Mouse (Mus musculus) T-cell, adult 2 months (primary cell): Measurements from ENCODE around the gene Daam1.

Experiments used
- DNase-seq: peaks from one replicate; pipeline ENCODE4 v3.0.0; 2022; ENCODE audit warnings: low spot score

The Daam1 gene

GRCm38 (mm10) chr12:71898231-71898630, 67.4 kb downstream of the Daam1 start:
- DNase-seq = no peak

DNA sequence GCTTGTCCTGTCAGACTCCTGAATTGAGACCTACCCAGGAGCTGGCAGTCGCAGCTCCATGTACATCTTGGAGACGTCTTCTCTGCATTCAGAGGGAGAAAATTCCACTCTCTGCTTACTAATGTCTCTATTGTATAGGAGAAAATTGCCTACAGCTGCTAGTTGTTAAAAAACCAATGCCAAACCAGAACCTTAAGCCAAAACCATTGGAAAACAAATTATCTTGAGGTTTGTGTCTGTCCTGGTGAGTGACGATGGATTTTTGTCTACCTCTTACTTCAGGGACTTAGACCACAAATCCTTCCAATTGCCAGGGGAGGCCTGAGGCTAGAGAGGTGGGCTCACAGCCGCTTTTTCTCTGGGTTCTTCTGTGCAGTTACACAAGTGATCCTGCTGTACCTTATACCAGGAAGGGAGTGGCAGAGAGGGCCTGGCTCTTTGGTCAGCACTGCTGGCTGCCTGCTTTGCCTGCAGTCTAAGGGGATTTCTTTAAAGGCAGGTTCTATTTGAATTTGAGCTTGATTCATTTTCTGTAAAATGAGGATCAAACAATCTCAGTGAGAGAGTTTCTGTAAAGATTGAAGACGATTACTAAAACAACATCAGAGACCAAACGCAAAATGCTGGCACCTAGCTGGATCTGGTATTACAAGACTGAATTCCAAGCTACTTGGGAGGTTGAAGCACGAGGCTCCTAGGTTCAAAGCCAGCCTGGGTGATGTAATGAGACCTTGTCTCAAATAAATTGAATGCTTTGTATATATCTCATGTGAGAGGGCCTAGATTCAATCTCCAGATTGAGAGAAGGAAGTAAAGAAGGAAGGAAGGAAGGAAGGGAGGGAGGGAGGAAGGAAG, 68.0 kb downstream of the Daam1 start:
- DNase-seq = no peak

- no peak for DNase-seq
Observed at GRCm38 (mm10) chr12:71899566-71899965, 68.7 kb downstream of the Daam1 start.

DNA sequence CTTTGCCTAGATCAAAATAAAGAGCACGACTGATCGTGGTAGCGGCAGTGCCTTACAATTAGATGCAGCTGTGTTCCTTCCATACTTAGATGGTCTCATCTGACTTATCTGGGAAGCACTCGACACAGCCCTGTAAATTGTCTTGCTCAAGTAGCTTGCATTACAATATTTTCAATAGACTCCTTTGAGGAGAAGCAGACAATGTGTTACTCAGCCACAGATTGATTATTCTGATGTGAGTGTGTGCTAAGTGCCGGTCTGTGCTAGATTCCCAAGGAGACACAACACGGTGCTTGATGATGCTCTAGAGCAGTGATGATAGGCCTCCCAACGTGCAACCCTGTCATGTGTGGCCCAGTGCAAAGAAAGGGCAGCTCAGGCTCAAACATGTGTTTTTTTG, 70.3 kb downstream of the Daam1 start:
- no peak for DNase-seq

- no peak for DNase-seq
Observed at GRCm38 (mm10) chr12:71901859-71902258, 71.0 kb downstream of the Daam1 start.

GRCm38 (mm10) chr12:71902317-71902716, 71.4 kb downstream of the Daam1 start:
- no peak for DNase-seq

- DNase-seq = no peak
Observed at GRCm38 (mm10) chr12:71903218-71903617, 72.3 kb downstream of the Daam1 start.

DNA sequence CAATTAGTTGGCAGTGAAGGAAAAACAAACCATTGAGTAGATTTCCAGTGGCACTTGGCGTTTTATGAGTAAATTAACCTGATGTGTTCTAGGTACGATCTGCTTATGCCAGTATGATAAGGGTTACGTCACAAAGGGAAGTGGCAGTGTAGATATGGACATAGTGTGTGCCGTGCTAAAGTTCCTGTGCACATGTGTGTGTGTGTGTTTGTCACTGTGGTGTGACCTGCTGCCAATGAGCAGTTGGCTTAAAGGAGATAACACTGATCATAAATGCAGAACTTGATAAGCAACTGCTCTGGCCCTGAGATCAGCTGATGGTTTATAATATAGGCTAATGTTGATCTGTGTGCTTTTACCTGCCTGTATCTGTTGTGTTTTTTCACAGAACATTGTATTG, 73.4 kb downstream of the Daam1 start:
- DNase-seq = no peak

DNA sequence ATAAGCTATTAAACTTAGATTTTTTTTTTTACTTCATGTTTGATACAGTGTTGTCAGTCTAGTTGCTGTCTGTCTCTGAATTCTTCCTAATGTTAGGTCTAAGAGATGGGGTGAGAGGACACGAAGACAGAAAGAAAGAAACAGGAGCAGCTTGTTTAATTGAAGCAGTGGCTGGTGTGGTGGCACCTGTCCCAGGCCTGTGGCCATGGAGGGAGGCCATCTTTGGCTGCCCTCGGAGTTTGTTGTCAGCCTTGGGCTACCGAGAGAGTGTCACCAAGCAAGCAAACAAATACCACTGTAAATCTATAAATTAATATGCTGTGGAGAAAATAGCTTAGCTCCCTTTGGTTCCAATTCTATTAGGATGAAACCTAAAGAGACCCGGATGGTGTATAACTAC, 74.0 kb downstream of the Daam1 start:
- no peak for DNase-seq

DNA sequence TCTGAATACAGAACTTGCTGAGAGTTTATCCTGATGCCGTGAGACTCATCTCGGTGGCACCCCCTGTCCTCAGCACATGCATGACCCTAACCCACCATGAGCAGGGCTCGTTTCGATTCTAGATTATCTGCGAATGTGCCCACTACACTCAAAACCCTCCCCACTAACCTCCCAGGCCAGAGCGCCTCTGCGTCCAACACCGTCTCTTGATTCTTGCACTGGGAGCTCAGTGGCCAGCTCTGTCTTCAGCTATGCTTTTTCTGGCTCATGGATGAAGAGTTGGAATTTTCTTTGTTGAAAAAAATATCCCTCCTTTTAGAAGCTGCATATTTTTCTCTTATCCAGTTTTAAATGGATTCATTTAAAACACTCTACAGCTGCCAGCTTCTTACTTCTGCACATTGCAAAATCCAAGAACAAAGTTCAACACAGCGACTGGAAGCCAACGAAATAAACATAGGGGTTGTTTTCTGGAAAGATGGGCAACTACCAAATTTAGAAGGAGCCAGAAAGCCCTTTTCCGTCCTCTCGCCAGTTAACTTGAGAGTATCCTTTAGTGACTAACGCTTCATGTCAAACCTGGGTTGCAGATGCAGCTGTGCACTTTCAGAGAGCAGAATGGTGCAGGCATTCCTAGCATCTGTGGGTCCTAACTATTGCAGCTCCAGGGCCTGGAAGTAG, 74.9 kb downstream of the Daam1 start:
- no peak for DNase-seq

GRCm38 (mm10) chr12:71906582-71907267, 75.8 kb downstream of the Daam1 start:
- DNase-seq = no peak

DNA sequence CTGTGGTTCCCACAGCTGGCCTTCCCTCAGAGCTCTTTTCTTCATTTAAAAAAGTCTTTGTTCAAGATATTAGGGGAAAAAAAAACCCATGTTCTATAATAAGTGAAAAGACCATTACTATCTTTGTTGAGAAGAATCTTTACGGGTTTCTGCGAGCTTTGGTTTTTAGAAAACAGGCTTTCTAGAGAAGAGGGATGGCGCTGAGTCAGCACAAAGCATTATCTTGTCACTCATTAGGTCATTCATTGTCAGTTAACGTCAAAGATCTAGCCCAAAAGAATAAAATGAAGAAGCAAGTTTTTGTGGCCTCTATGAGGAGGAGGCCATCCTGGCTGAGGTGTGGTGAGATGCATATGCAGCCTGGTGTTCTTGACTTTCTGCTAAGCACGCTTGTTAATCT, 78.1 kb downstream of the Daam1 start:
- no peak for DNase-seq

DNA sequence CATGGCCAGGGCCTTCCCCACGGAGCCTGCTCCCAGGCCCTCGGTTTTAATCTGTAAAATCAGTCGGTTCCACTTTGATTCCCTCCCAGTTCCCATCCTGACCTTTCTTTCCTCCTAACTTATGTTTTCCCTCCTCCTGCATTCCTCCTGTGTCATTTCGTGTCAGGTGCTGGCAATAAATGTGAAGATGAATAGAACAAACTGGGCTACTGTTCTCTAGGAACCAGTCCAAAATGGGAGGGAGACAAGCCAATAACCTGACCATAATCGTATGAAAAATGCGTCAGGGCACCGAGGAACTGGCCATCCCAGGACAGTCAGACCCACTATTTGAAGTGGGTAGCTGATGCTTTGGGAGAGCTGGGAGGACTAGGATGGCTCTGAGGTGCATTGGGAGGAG, 79.4 kb downstream of the Daam1 start:
- no peak for DNase-seq

GRCm38 (mm10) chr12:71912262-71912661, 81.4 kb downstream of the Daam1 start:
- no peak for DNase-seq

DNA sequence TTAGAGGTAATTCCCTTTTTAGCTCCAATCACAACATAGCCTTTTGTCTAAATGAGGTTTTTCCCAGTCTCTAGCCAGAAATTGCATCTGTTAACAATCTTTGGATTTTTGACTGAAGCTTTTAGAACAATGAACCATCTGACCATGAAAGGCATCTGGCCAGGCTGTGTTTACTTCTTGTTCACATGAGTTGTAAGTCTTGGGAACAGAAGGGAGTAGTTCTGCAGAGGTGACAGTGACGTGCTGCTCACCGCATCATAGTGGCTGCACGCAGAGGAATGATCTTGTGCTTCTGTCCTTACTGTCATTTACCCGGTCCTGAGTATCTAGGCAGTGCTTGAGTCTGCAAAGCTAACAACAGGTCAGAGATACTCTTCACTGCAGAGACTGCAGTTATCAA, 88.3 kb downstream of the Daam1 start:
- no peak for DNase-seq

- no peak for DNase-seq
Observed at GRCm38 (mm10) chr12:71919962-71920361, 89.1 kb downstream of the Daam1 start.

DNA sequence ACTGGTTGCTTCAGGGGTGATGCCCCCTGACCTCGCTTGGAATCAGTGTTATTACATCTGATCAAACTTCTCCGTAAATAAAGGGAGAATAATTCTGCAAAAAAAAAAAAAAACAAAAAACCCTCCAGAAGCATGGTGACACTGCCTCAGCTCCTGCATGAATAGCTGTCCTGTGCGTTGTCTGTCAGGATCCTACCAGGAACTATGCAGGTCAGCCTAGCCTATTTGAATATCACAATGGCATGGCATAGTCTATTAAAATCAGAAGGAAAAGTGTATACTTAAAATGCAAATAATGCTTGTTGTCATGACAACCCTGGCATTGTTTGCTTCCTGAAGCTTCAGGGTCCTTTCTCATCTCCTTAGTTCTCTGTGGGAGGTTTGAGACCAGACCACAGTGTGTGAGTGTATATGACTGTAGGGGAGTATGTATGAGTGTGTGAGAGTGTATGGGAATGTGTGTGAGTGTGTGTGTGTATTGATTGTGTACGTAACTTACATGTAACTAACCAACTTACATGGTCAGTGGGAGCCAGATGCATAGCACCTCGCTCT, 92.0 kb downstream of the Daam1 start:
- no peak for DNase-seq

- no peak for DNase-seq
Observed at GRCm38 (mm10) chr12:71924978-71925529, 94.2 kb downstream of the Daam1 start.

- no peak for DNase-seq
Observed at GRCm38 (mm10) chr12:71925990-71926700, 95.3 kb downstream of the Daam1 start.

- no peak for DNase-seq
Observed at GRCm38 (mm10) chr12:71928092-71928491, 97.2 kb downstream of the Daam1 start.

GRCm38 (mm10) chr12:71929876-71930275, 99.0 kb downstream of the Daam1 start:
- no peak for DNase-seq
